Mouse (Mus musculus): Measurements from ENCODE around the gene Mlf2.

Gene Mlf2

GRCm38 (mm10) chr6:124911533-124912218, 19.5 kb upstream of the Mlf2 start, which contains the start of gene Lag3:
TSS of gene Lag3 (minus strand) at chr6:124911705.
- no peak for DNase-seq (ENCODE audit: extremely low spot score)

GRCm38 (mm10) chr6:124913214-124913613, 18.0 kb upstream of the Mlf2 start:
- no peak for DNase-seq (ENCODE audit: extremely low spot score)

- DNase-seq (ENCODE audit: extremely low spot score), result peak; percentile 26
Measured at GRCm38 (mm10) chr6:124913721-124914285, 17.4 kb upstream of the Mlf2 start.

- no peak for DNase-seq (ENCODE audit: extremely low spot score)
Measured at GRCm38 (mm10) chr6:124914511-124914910, 16.7 kb upstream of the Mlf2 start.

- peak; percentile 45 for DNase-seq (ENCODE audit: extremely low spot score)
Measured at GRCm38 (mm10) chr6:124915160-124915941, 15.8 kb upstream of the Mlf2 start.

- DNase-seq (ENCODE audit: extremely low spot score), result peak; percentile 38
Measured at GRCm38 (mm10) chr6:124915942-124916694, 15.1 kb upstream of the Mlf2 start.

- DNase-seq (ENCODE audit: extremely low spot score), result peak; percentile 90
Measured at GRCm38 (mm10) chr6:124916695-124917517, 14.3 kb upstream of the Mlf2 start.

GRCm38 (mm10) chr6:124917518-124918330, 13.5 kb upstream of the Mlf2 start:
- DNase-seq (ENCODE audit: extremely low spot score), result peak; percentile 96

- no peak for DNase-seq (ENCODE audit: extremely low spot score)
Measured at GRCm38 (mm10) chr6:124918331-124918690, 12.9 kb upstream of the Mlf2 start.

- DNase-seq (ENCODE audit: extremely low spot score), result peak; percentile 22
Measured at GRCm38 (mm10) chr6:124918890-124919627, 12.1 kb upstream of the Mlf2 start.

GRCm38 (mm10) chr6:124919695-124920317, 11.4 kb upstream of the Mlf2 start, which contains the start of gene Ptms:
TSS of gene Ptms (minus strand) at chr6:124920103.
- peak; percentile 98 for DNase-seq (ENCODE audit: extremely low spot score)

- peak; percentile 12 for DNase-seq (ENCODE audit: extremely low spot score)
Measured at GRCm38 (mm10) chr6:124920318-124921085, 10.7 kb upstream of the Mlf2 start.

- no peak for DNase-seq (ENCODE audit: extremely low spot score)
Measured at GRCm38 (mm10) chr6:124921539-124921938, 9.6 kb upstream of the Mlf2 start.

- DNase-seq (ENCODE audit: extremely low spot score), result no peak
Measured at GRCm38 (mm10) chr6:124925173-124925793, 5.9 kb upstream of the Mlf2 start.

- no peak for DNase-seq (ENCODE audit: extremely low spot score)
Measured at GRCm38 (mm10) chr6:124925941-124926340, 5.2 kb upstream of the Mlf2 start.

- no peak for DNase-seq (ENCODE audit: extremely low spot score)
Measured at GRCm38 (mm10) chr6:124930231-124930630, 955 bp upstream of the Mlf2 start.

GRCm38 (mm10) chr6:124931525-124932313, 533 bp downstream of the Mlf2 start:
- no peak for DNase-seq (ENCODE audit: extremely low spot score)
